Mouse (Mus musculus): ENCODE measurements around the gene Tmem243.
"Not testable (repeated sequence)": the region's sequence is repeated elsewhere in the genome, so short reads cannot be mapped to it uniquely, and the experiment has no call there.

Tmem243 gene

GRCm38 (mm10) chr5:9107296-9108089 lies 7.0 kb downstream of the Tmem243 start:
- DNase-seq (ENCODE audit: low spot score): no peak

- no peak for DNase-seq (ENCODE audit: low spot score)
These were observed 8.0 kb downstream of the Tmem243 start for GRCm38 (mm10) chr5:9108490-9108889.

- DNase-seq (ENCODE audit: low spot score): no peak
These were observed 9.1 kb downstream of the Tmem243 start for GRCm38 (mm10) chr5:9109582-9109981.

GRCm38 (mm10) chr5:9111285-9111684 lies 10.8 kb downstream of the Tmem243 start:
- no peak for DNase-seq (ENCODE audit: low spot score)

GRCm38 (mm10) chr5:9111759-9112158 lies 11.3 kb downstream of the Tmem243 start:
- peak; percentile 63 for DNase-seq (ENCODE audit: low spot score)

GRCm38 (mm10) chr5:9114162-9114561 lies 13.7 kb downstream of the Tmem243 start:
- no peak for DNase-seq (ENCODE audit: low spot score)

- DNase-seq (ENCODE audit: low spot score): no peak
These were observed 23.7 kb downstream of the Tmem243 start for GRCm38 (mm10) chr5:9124134-9124533.

- no peak for DNase-seq (ENCODE audit: low spot score)
These were observed 28.1 kb downstream of the Tmem243 start for GRCm38 (mm10) chr5:9128566-9128965.

- DNase-seq (ENCODE audit: low spot score): no peak
These were observed 31.3 kb downstream of the Tmem243 start for GRCm38 (mm10) chr5:9131786-9132185.

- no peak for DNase-seq (ENCODE audit: low spot score)
These were observed 35.1 kb downstream of the Tmem243 start for GRCm38 (mm10) chr5:9135588-9135987.

- DNase-seq (ENCODE audit: low spot score): no peak
These were observed 40.3 kb downstream of the Tmem243 start for GRCm38 (mm10) chr5:9140724-9141123.

- DNase-seq (ENCODE audit: low spot score): no peak
These were observed 41.9 kb downstream of the Tmem243 start for GRCm38 (mm10) chr5:9142376-9142775.

GRCm38 (mm10) chr5:9149273-9149850 lies 48.9 kb downstream of the Tmem243 start:
- DNase-seq (ENCODE audit: low spot score): no peak

GRCm38 (mm10) chr5:9156746-9157145 lies 56.3 kb downstream of the Tmem243 start:
- no peak for DNase-seq (ENCODE audit: low spot score)

GRCm38 (mm10) chr5:9157336-9157735 lies 56.9 kb downstream of the Tmem243 start:
- DNase-seq (ENCODE audit: low spot score): peak; percentile 71

- peak; percentile 69 for DNase-seq (ENCODE audit: low spot score)
These were observed 60.5 kb downstream of the Tmem243 start for GRCm38 (mm10) chr5:9160831-9161455.

- peak; percentile 97 for DNase-seq (ENCODE audit: low spot score)
These were observed 61.1 kb downstream of the Tmem243 start, which contains the start of gene Dmtf1 for GRCm38 (mm10) chr5:9161456-9162041. TSS of gene Dmtf1 (minus strand) at chr5:9161776.

GRCm38 (mm10) chr5:9162088-9162487 lies 61.6 kb downstream of the Tmem243 start:
- no peak for DNase-seq (ENCODE audit: low spot score)

- no peak for DNase-seq (ENCODE audit: low spot score)
These were observed 62.9 kb downstream of the Tmem243 start for GRCm38 (mm10) chr5:9163411-9163810.

GRCm38 (mm10) chr5:9165151-9165550 lies 64.7 kb downstream of the Tmem243 start:
- not testable (repeated sequence) for DNase-seq (ENCODE audit: low spot score)

- DNase-seq (ENCODE audit: low spot score): no peak
These were observed 65.9 kb downstream of the Tmem243 start for GRCm38 (mm10) chr5:9166366-9166765.

- DNase-seq (ENCODE audit: low spot score): not testable (repeated sequence)
These were observed 69.0 kb downstream of the Tmem243 start for GRCm38 (mm10) chr5:9169328-9170005.

Measured in adipocyte (in vitro differentiated cells).